Mouse (Mus musculus) olfactory bulb, adult 2 months (tissue): Measurements from ENCODE around the gene BC067074.

Source experiments
- CTCF ChIP-seq: fragments of 200-500 bp; IDR thresholded peaks from 2 replicates; pipeline ENCODE4 v1.5.1; 2012; ENCODE audit warnings: low read depth, mild to moderate bottlenecking, low read length, moderate library complexity; ENCODE audit not compliant: insufficient read depth
- POLR2A ChIP-seq: fragments of 200-500 bp; IDR thresholded peaks from 2 replicates; pipeline ENCODE4 v1.6.1; 2012; ENCODE audit warnings: mild to moderate bottlenecking, low read depth, low read length, moderate library complexity; ENCODE audit not compliant: insufficient read depth

- TF ChIP-seq CTCF = peak; percentile 85
- TF ChIP-seq POLR2A = no peak
Measured at GRCm38 (mm10) chr13:113269777-113270776, 22.9 kb upstream of the BC067074 start.
